Mouse (Mus musculus) embryo, embryonic 10 days (tissue): Measurements from ENCODE around the gene Cks2.

Experiments used
- DNase-seq: peaks from one replicate; pipeline ENCODE4 v3.0.0-alpha.2; 2015; ENCODE audit warnings: low spot score

The Cks2 gene

GRCm38 (mm10) chr13:51681634-51682033 lies 36.6 kb downstream of the Cks2 start:
- DNase-seq = no peak

GRCm38 (mm10) chr13:51685290-51685966 lies 40.4 kb downstream of the Cks2 start:
- DNase-seq = no peak

GRCm38 (mm10) chr13:51686966-51687365 lies 41.9 kb downstream of the Cks2 start:
- no peak for DNase-seq

GRCm38 (mm10) chr13:51688688-51689087 lies 43.7 kb downstream of the Cks2 start:
- DNase-seq = no peak

- DNase-seq = no peak
These were observed 51.4 kb downstream of the Cks2 start for GRCm38 (mm10) chr13:51696481-51696880.

GRCm38 (mm10) chr13:51697455-51697854 lies 52.4 kb downstream of the Cks2 start:
- DNase-seq = no peak

- DNase-seq = no peak
These were observed 52.9 kb downstream of the Cks2 start for GRCm38 (mm10) chr13:51697897-51698296.

GRCm38 (mm10) chr13:51698318-51698717 lies 53.3 kb downstream of the Cks2 start:
- DNase-seq = no peak
